Mouse (Mus musculus) stomach, postnatal 0 days (tissue): Measurements from ENCODE around the gene Nt5c1a. TPM values are rescaled to one million over a fixed set of nuclear protein-coding genes. Genes with fewer than 3 reads are reported as not detected.

Experiments
- ATAC-seq: fragments of 200-750 bp; cut with Nextera tagmentation; 2 replicates; pipeline ENCODE4 v1.8.0; 2017; ENCODE audit not compliant: low FRiP score, low TSS enrichment
- DNase-seq: peaks from one replicate; pipeline ENCODE4 v3.0.0-alpha.2; 2016; ENCODE audit warnings: low spot score
- H3K27ac ChIP-seq: fragments of 300-500 bp; sonication (generic); replicated peaks from 2 replicates; pipeline ENCODE4 v1.5.1; 2014; ENCODE audit warnings: mild to moderate bottlenecking, control low read depth
- H3K27me3 ChIP-seq: fragments of 300-500 bp; sonication (generic); 2 replicates; pipeline ENCODE4 v1.6.1; 2014; ENCODE audit warnings: low read length; ENCODE audit not compliant: control insufficient read depth, insufficient read depth
- H3K36me3 ChIP-seq: fragments of 300-500 bp; sonication (generic); 2 replicates; pipeline ENCODE4 v1.6.1; 2014; ENCODE audit warnings: low read length, mixed read lengths; ENCODE audit not compliant: control insufficient read depth, insufficient read depth
- H3K4me1 ChIP-seq: fragments of 300-500 bp; sonication (generic); replicated peaks from 2 replicates; pipeline ENCODE4 v1.6.1; 2014; ENCODE audit warnings: antibody characterized with exemption; ENCODE audit not compliant: control insufficient read depth, insufficient read depth
- H3K4me2 ChIP-seq: fragments of 300-500 bp; sonication (generic); replicated peaks from 2 replicates; pipeline ENCODE4 v1.6.1; 2014; ENCODE audit warnings: low read depth, mild to moderate bottlenecking, control low read depth, moderate library complexity
- H3K4me3 ChIP-seq: fragments of 300-500 bp; sonication (generic); 2 replicates; pipeline ENCODE4 v1.5.1; 2014; ENCODE audit warnings: low read depth, low read length, control low read depth
- H3K9ac ChIP-seq: fragments of 300-500 bp; sonication (generic); 2 replicates; pipeline ENCODE4 v1.6.1; 2014; ENCODE audit warnings: mild to moderate bottlenecking, low read length, control low read depth, mixed read lengths
- H3K9me3 ChIP-seq: fragments of 300-500 bp; sonication (generic); 2 replicates; pipeline ENCODE4 v1.6.1; 2016; ENCODE audit warnings: low read length; ENCODE audit not compliant: control insufficient read depth
- CTCF ChIP-seq: IDR thresholded peaks from 2 replicates; pipeline ENCODE4 v1.5.1; 2016; ENCODE audit warnings: antibody characterized with exemption, low read depth, mild to moderate bottlenecking, moderate library complexity
- EP300 ChIP-seq: optimal IDR thresholded peaks from 2 replicates; pipeline ENCODE3; 2016; ENCODE audit warnings: antibody characterized with exemption
- WGBS: fragments of 180-500 bp; shearing (Covaris S2); extraction: QIAGEN DNeasy Blood & Tissue Kit; methylation state at CpG from one replicate; pipeline ENCODE4 v1.1.7; 2014; 5-methylcytosine and 5-hydroxymethylcytosine counted together
- polyA plus RNA-seq: library from polyadenylated mRNA; unstranded; fragments of >200 nt; fragmentation: Nextera tagmentation; extraction: Ambion mirVana; gene quantifications from 2 replicates; pipeline ENCODE4 v1.2.1, GENCODE M21; 2015

Gene Nt5c1a
- polyA plus RNA-seq, 1 experiment from 2014 or later, result not detected

- Histone ChIP-seq H3K9me3 (no peaks in the 10 kb centered on the region), H3K4me1 (no peaks in the 10 kb centered on the region), H3K27me3 (no peaks in the 10 kb centered on the region), H3K9ac (no peak within 1 kb of the TSS), H3K4me3 (no peak within 1 kb of the TSS), H3K36me3 (no peaks in the 10 kb centered on the region), H3K27ac (no peak within 1 kb of the TSS), H3K4me2 (no peak within 1 kb of the TSS)
- WGBS, result 60% methylated on average over 5 of the region's 5 CpGs
- TF ChIP-seq EP300, result no peak
- no peak for TF ChIP-seq CTCF
- DNase-seq (no peak), ATAC-seq (no peak)
These were observed 60.6 kb downstream of the Nt5c1a start, which contains the start of gene Pabpc4 for GRCm38 (mm10) chr4:123261721-123262401. Gene Pabpc4, plus strand, starts transcription at chr4:123262351.

Other genes with a start within 250 kb of the Nt5c1a start
- 6.8 and 7.1 TPM in 2 replicates for gene Mfsd2a, start 240.3 kb upstream of the Nt5c1a start, polyA plus RNA-seq
- gene Mycl, start 205.9 kb upstream of the Nt5c1a start, polyA plus RNA-seq, result 14.2 and 17.4 TPM in 2 replicates
- 11.6 and 12.0 TPM in 2 replicates for gene Trit1, start 184.9 kb upstream of the Nt5c1a start, polyA plus RNA-seq
- 0.21 and 0.25 TPM in 2 replicates for gene Bmp8b, start 96.3 kb upstream of the Nt5c1a start, polyA plus RNA-seq
- gene Oxct2b, start 85.2 kb upstream of the Nt5c1a start, polyA plus RNA-seq, result not detected in 2 replicates
- gene Ppie, start 61.6 kb upstream of the Nt5c1a start, polyA plus RNA-seq, result 47.2 and 48.9 TPM in 2 replicates
- 1.8 and 3.0 TPM in 2 replicates for gene Hpcal4, start 18.3 kb upstream of the Nt5c1a start, polyA plus RNA-seq
- 4.9 and 6.0 TPM in 2 replicates for gene Heyl, start 32.1 kb downstream of the Nt5c1a start, polyA plus RNA-seq
- gene Pabpc4, start 60.8 kb downstream of the Nt5c1a start, polyA plus RNA-seq, result 14.6 and 15.7 TPM in 2 replicates
- not detected in 2 replicates for gene Oxct2a, start 122.1 kb downstream of the Nt5c1a start, polyA plus RNA-seq
- gene Bmp8a, start 141.7 kb downstream of the Nt5c1a start, polyA plus RNA-seq, result 0.67 and 0.97 TPM in 2 replicates